Mouse (Mus musculus): Measurements from ENCODE around the gene Tubgcp2. TPM values are rescaled to one million over a fixed set of nuclear protein-coding genes. Genes with fewer than 3 reads are reported as not detected.

Gene Tubgcp2
- 4.4 and 5.4 TPM in 2 replicates for polyA plus RNA-seq (2012; rRNA removed)

GRCm38 (mm10) chr7:140036281-140037170 lies at the start of gene Tubgcp2, which contains the start of gene Zfp511:
Gene Tubgcp2, minus strand, starts transcription at chr7:140036669.
Gene Zfp511, plus strand, starts transcription at chr7:140036391.

GRCm38 (mm10) chr7:140082242-140082678 lies 45.8 kb upstream of the Tubgcp2 start, which contains the start of gene Caly:
Gene Caly, minus strand, starts transcription at chr7:140082548.

GRCm38 (mm10) chr7:140048361-140049114 lies 12.1 kb upstream of the Tubgcp2 start, which contains the start of gene Msx3:
Gene Msx3, minus strand, starts transcription at chr7:140049089.

GRCm38 (mm10) chr7:139992406-139992805 lies 44.1 kb downstream of the Tubgcp2 start, which contains the start of gene Adam8:
Gene Adam8, minus strand, starts transcription at chr7:139992562.

GRCm38 (mm10) chr7:139978278-139978892 lies 58.1 kb downstream of the Tubgcp2 start, which contains the start of gene 6430531B16Rik:
Gene 6430531B16Rik, minus strand, starts transcription at chr7:139978755.

Other genes starting within 250 kb of the Tubgcp2 start
- gene Adgra1, start 202.5 kb downstream of the Tubgcp2 start, polyA plus RNA-seq (2012; rRNA removed): 0.53 and 0.76 TPM in 2 replicates
- 0.08 and 0.10 TPM in 2 replicates for gene Kndc1, start 142.0 kb downstream of the Tubgcp2 start, polyA plus RNA-seq (2012; rRNA removed)
- gene Utf1, start 92.9 kb downstream of the Tubgcp2 start, polyA plus RNA-seq (2012; rRNA removed): 0.13 TPM in 1 of 2 replicates, not detected in the other
- gene 6430531B16Rik, start 57.9 kb downstream of the Tubgcp2 start, polyA plus RNA-seq (2012; rRNA removed): 0.19 TPM in 1 of 2 replicates, not detected in the other
- gene Adam8, start 44.1 kb downstream of the Tubgcp2 start, polyA plus RNA-seq (2012; rRNA removed): 3.8 and 6.5 TPM in 2 replicates
- 26.5 and 83.0 TPM in 2 replicates for gene Zfp511, start 278 bp downstream of the Tubgcp2 start, polyA plus RNA-seq (2012; rRNA removed)
- gene Msx3, start 12.4 kb upstream of the Tubgcp2 start, polyA plus RNA-seq (2012; rRNA removed): 0.02 and 0.23 TPM in 2 replicates
- gene Caly, start 45.9 kb upstream of the Tubgcp2 start, polyA plus RNA-seq (2012; rRNA removed): 1.3 and 1.5 TPM in 2 replicates
- 2.4 and 4.5 TPM in 2 replicates for gene Prap1, start 56.7 kb upstream of the Tubgcp2 start, polyA plus RNA-seq (2012; rRNA removed)
- 27.3 and 41.5 TPM in 2 replicates for gene Fuom, start 65.8 kb upstream of the Tubgcp2 start, polyA plus RNA-seq (2012; rRNA removed)
- gene Paox, start 79.1 kb upstream of the Tubgcp2 start, polyA plus RNA-seq (2012; rRNA removed): 9.9 and 10.1 TPM in 2 replicates
- gene Echs1, start 79.8 kb upstream of the Tubgcp2 start, polyA plus RNA-seq (2012; rRNA removed): 30.1 and 31.6 TPM in 2 replicates
- gene Mtg1, start 100.9 kb upstream of the Tubgcp2 start, polyA plus RNA-seq (2012; rRNA removed): 7.8 and 13.6 TPM in 2 replicates
- gene Sprn, start 118.2 kb upstream of the Tubgcp2 start, polyA plus RNA-seq (2012; rRNA removed): 0.20 and 1.9 TPM in 2 replicates
- gene Olfr522, start 128.1 kb upstream of the Tubgcp2 start, polyA plus RNA-seq (2012; rRNA removed): not detected in 2 replicates
- not detected in 2 replicates for gene Olfr523, start 136.5 kb upstream of the Tubgcp2 start, polyA plus RNA-seq (2012; rRNA removed)
- gene Olfr524, start 169.3 kb upstream of the Tubgcp2 start, polyA plus RNA-seq (2012; rRNA removed): not detected in 2 replicates
- gene Cd163l1, start 181.6 kb upstream of the Tubgcp2 start, polyA plus RNA-seq (2012; rRNA removed): 0.13 and 0.28 TPM in 2 replicates
- not detected in 2 replicates for gene 5830411N06Rik, start 210.6 kb upstream of the Tubgcp2 start, polyA plus RNA-seq (2012; rRNA removed)